Mouse (Mus musculus) hindbrain, embryonic 14.5 days (tissue): ENCODE results near the gene Ssx2ip. TPM values are rescaled to one million over a fixed set of nuclear protein-coding genes. Genes with fewer than 3 reads are reported as not detected.

ENCODE experiments used
- ATAC-seq: fragments of 200-750 bp; cut with Nextera tagmentation; 2 replicates; pipeline ENCODE4 v1.8.0; 2017; ENCODE audit warnings: moderate number of reproducible peaks, mild to moderate bottlenecking, moderate TSS enrichment, moderate library complexity; ENCODE audit not compliant: low FRiP score
- DNase-seq: peaks from one replicate; pipeline ENCODE4 v3.0.0-alpha.2; 2015; ENCODE audit warnings: low spot score
- H3K27ac ChIP-seq: fragments of 300-500 bp; sonication (generic); 2 replicates; pipeline ENCODE4 v1.5.1; 2014; ENCODE audit warnings: mild to moderate bottlenecking, moderate library complexity
- H3K27me3 ChIP-seq: fragments of 300-500 bp; sonication (generic); 2 replicates; pipeline ENCODE4 v1.6.1; 2014; ENCODE audit warnings: mild to moderate bottlenecking, low read length, mixed read lengths; ENCODE audit not compliant: control insufficient read depth, insufficient read depth
- H3K36me3 ChIP-seq: fragments of 300-500 bp; sonication (generic); replicated peaks from 2 replicates; pipeline ENCODE4 v1.6.1; 2014; ENCODE audit not compliant: control insufficient read depth, insufficient read depth
- H3K4me1 ChIP-seq: fragments of 300-500 bp; sonication (generic); replicated peaks from 2 replicates; pipeline ENCODE4 v1.6.1; 2014; ENCODE audit warnings: antibody characterized with exemption, low read length, mixed read lengths; ENCODE audit not compliant: control insufficient read depth, insufficient read depth
- H3K4me2 ChIP-seq: fragments of 300-500 bp; sonication (generic); replicated peaks from 2 replicates; pipeline ENCODE4 v1.6.1; 2014; ENCODE audit warnings: mild to moderate bottlenecking, moderate library complexity
- H3K4me3 ChIP-seq: fragments of 300-500 bp; sonication (generic); replicated peaks from 2 replicates; pipeline ENCODE4 v1.5.1; 2014; ENCODE audit warnings: mild to moderate bottlenecking, low read length
- H3K9ac ChIP-seq: fragments of 300-500 bp; sonication (generic); 2 replicates; pipeline ENCODE4 v1.6.1; 2014
- H3K9me3 ChIP-seq: fragments of 300-500 bp; sonication (generic); 2 replicates; pipeline ENCODE4 v1.6.1; 2016; ENCODE audit warnings: low read length; ENCODE audit not compliant: control insufficient read depth
- WGBS: fragments of 180-500 bp; shearing (Covaris S2); extraction: QIAGEN DNeasy Blood & Tissue Kit; methylation state at CpG from one replicate; pipeline ENCODE4 v1.1.7; 2014; 5-methylcytosine and 5-hydroxymethylcytosine counted together
- microRNA-seq: library from miRNA; unstranded; fragments of <30 nt; microRNA quantifications from one replicate; pipeline ENCODE4, GENCODE M21; 2016
- polyA plus RNA-seq: library from polyadenylated mRNA; unstranded; fragments of >200 nt; fragmentation: Nextera tagmentation; extraction: Ambion mirVana; gene quantifications from 2 replicates; pipeline ENCODE4 v1.2.1, GENCODE M21; 2014

Gene Ssx2ip
- polyA plus RNA-seq, 1 experiment from 2014 or later = 16.8 TPM

- no peak overlapping the region for H3K9ac ChIP-seq
- WGBS = 88% methylated on average over 4 of the region's 4 CpGs
- no peak for DNase-seq
- no peaks in the 10 kb centered on the region for H3K4me1 ChIP-seq
- no peak overlapping the region for H3K4me2 ChIP-seq
- H3K9me3 ChIP-seq = no peaks in the 10 kb centered on the region
- H3K36me3 ChIP-seq = no peaks in the 10 kb centered on the region
- ATAC-seq = no peak
- H3K27me3 ChIP-seq = no peaks in the 10 kb centered on the region
- no peak overlapping the region for H3K27ac ChIP-seq
- no peak overlapping the region for H3K4me3 ChIP-seq
Measured at GRCm38 (mm10) chr3:146486464-146486863, 82.0 kb downstream of the Ssx2ip start.

Small RNA genes lying within 50 kb of the gene (microRNA-seq; reads per million reads assigned to microRNA genes)
- gene Gm22901 = not detected

Other genes starting within 250 kb of the Ssx2ip start
- gene Lpar3, start 183.7 kb upstream of the Ssx2ip start, polyA plus RNA-seq = 0.37 and 0.81 TPM in 2 replicates
- gene Ctbs, start 45.2 kb downstream of the Ssx2ip start, polyA plus RNA-seq = 4.7 and 6.4 TPM in 2 replicates
- 4.0 and 6.0 TPM in 2 replicates for gene Spata1, start 95.1 kb downstream of the Ssx2ip start, polyA plus RNA-seq
- gene Gng5, start 95.2 kb downstream of the Ssx2ip start, polyA plus RNA-seq = 339 and 421 TPM in 2 replicates
- 35.4 and 40.7 TPM in 2 replicates for gene Rpf1, start 116.8 kb downstream of the Ssx2ip start, polyA plus RNA-seq
- not detected in 2 replicates for gene Uox, start 165.8 kb downstream of the Ssx2ip start, polyA plus RNA-seq
- not detected in 2 replicates for gene Dnase2b, start 211.0 kb downstream of the Ssx2ip start, polyA plus RNA-seq
- not detected in 2 replicates for gene 4930503B20Rik, start 246.7 kb downstream of the Ssx2ip start, polyA plus RNA-seq